Mouse (Mus musculus) liver, embryonic 16.5 days (tissue): ENCODE measurements around the gene Fosb. TPM values are rescaled to one million over a fixed set of nuclear protein-coding genes. Genes with fewer than 3 reads are reported as not detected.

Experiments
- ATAC-seq: fragments of 200-750 bp; cut with Nextera tagmentation; 2 replicates; pipeline ENCODE4 v1.8.0; 2017; ENCODE audit warnings: low read depth, mild to moderate bottlenecking, moderate number of reproducible peaks, moderate library complexity
- H3K27ac ChIP-seq: fragments of 300-500 bp; sonication (generic); 2 replicates; pipeline ENCODE4 v1.5.1; 2014; ENCODE audit warnings: mild to moderate bottlenecking, low read length
- H3K27me3 ChIP-seq: fragments of 300-500 bp; sonication (generic); 2 replicates; pipeline ENCODE4 v1.6.1; 2014; ENCODE audit warnings: low read depth, low read length, mixed read lengths; ENCODE audit not compliant: control insufficient read depth, insufficient read depth
- H3K36me3 ChIP-seq: fragments of 300-500 bp; sonication (generic); 2 replicates; pipeline ENCODE4 v1.6.1; 2014; ENCODE audit warnings: mild to moderate bottlenecking; ENCODE audit not compliant: control insufficient read depth, insufficient read depth
- H3K4me1 ChIP-seq: fragments of 300-500 bp; sonication (generic); 2 replicates; pipeline ENCODE4 v1.6.1; 2014; ENCODE audit warnings: low read depth, low read length, mixed read lengths; ENCODE audit not compliant: control insufficient read depth
- H3K4me2 ChIP-seq: fragments of 300-500 bp; sonication (generic); 2 replicates; pipeline ENCODE4 v1.6.1; 2014; ENCODE audit warnings: low read depth, low read length, mixed read lengths
- H3K4me3 ChIP-seq: fragments of 300-500 bp; sonication (generic); 2 replicates; pipeline ENCODE4 v1.5.1; 2014; ENCODE audit warnings: low read depth, mild to moderate bottlenecking, low read length
- H3K9ac ChIP-seq: fragments of 300-500 bp; sonication (generic); 2 replicates; pipeline ENCODE4 v1.6.1; 2014; ENCODE audit warnings: low read depth, low read length
- H3K9me3 ChIP-seq: fragments of 300-500 bp; sonication (generic); replicated peaks from 2 replicates; pipeline ENCODE4 v1.6.1; 2016; ENCODE audit warnings: low read length; ENCODE audit not compliant: control insufficient read depth
- WGBS: fragments of 180-500 bp; shearing (Covaris S2); extraction: QIAGEN DNeasy Blood & Tissue Kit; methylation state at CpG from one replicate; pipeline ENCODE4 v1.1.7; 2014; ENCODE audit not compliant: insufficient replicate concordance; 5-methylcytosine and 5-hydroxymethylcytosine counted together
- polyA plus RNA-seq: library from polyadenylated mRNA; unstranded; fragments of >200 nt; fragmentation: Nextera tagmentation; extraction: Ambion mirVana; gene quantifications from 2 replicates; pipeline ENCODE4 v1.2.1, GENCODE M21; 2015

The Fosb gene
- polyA plus RNA-seq, 1 experiment from 2014 or later: not detected

GRCm38 (mm10) chr7:19344938-19345471, 35.2 kb upstream of the Fosb start:
- Histone ChIP-seq H3K4me1 (peaks cover 21% of the 10 kb centered on the region), H3K27ac (peak overlapping the region; percentile 56; the same call in 1 of the 2 replicates), H3K4me3 (peak overlapping the region; percentile 78), H3K4me2 (peak overlapping the region; percentile 87), H3K36me3 (no peaks in the 10 kb centered on the region), H3K9me3 (no peaks in the 10 kb centered on the region), H3K9ac (peak overlapping the region; percentile 64), H3K27me3 (peaks cover 21% of the 10 kb centered on the region)
- WGBS: under 1% methylated on average over 31 of the region's 31 CpGs
- peak; percentile 95 for ATAC-seq

- H3K4me2 ChIP-seq: peak within 1 kb of the TSS; percentile 87
- H3K9me3 ChIP-seq: no peaks in the 10 kb centered on the region
- no peak for ATAC-seq
- no peaks in the 10 kb centered on the region for H3K36me3 ChIP-seq
- H3K27me3 ChIP-seq: peaks cover 23% of the 10 kb centered on the region
- WGBS: 16% methylated on average over 12 of the region's 12 CpGs
- peaks cover 21% of the 10 kb centered on the region for H3K4me1 ChIP-seq
- H3K27ac ChIP-seq: peak within 1 kb of the TSS; percentile 56; the same call in 1 of the 2 replicates
- peak within 1 kb of the TSS; percentile 78 for H3K4me3 ChIP-seq
- peak within 1 kb of the TSS; percentile 64 for H3K9ac ChIP-seq
Observed at GRCm38 (mm10) chr7:19344237-19344847, 34.5 kb upstream of the Fosb start, which contains the start of gene Ercc1. Ercc1 (plus strand) TSS chr7:19344778.

DNA sequence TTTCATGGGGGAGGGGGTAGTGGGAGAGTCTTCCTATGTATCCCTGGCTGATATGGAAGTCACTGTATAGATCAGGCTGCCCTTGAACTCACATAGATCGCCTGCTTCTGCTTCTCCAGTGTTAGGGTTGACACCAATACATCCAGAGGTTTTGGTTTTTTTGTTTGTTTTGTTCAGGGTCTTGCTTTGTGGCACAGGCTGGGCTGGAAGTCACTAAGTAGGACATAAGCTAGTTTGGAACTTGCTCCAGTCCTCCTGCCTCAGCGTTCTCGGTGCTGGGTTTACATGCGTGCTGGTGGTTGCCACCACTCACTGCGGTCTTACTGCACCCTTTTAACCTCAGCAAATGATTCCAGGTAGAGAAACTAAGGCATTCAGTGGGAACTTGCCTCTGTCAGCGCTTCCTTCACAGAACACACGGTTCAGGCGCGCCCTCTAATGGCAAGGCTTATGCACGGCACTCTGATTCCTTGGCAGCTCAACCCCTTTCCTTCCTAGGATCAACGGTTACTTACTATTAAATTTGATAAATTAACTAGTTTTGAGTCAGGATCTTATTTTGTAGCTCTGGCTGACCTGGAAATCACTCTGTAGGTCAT, 33.5 kb upstream of the Fosb start:
- Histone ChIP-seq H3K9me3 (no peaks in the 10 kb centered on the region), H3K27ac (no peak overlapping the region), H3K4me1 (peaks cover 21% of the 10 kb centered on the region), H3K9ac (no peak overlapping the region), H3K4me3 (no peak overlapping the region), H3K4me2 (no peak overlapping the region), H3K36me3 (no peaks in the 10 kb centered on the region), H3K27me3 (peaks cover 24% of the 10 kb centered on the region)
- under 1% methylated on average over 11 of the region's 11 CpGs for WGBS
- no peak for ATAC-seq

DNA sequence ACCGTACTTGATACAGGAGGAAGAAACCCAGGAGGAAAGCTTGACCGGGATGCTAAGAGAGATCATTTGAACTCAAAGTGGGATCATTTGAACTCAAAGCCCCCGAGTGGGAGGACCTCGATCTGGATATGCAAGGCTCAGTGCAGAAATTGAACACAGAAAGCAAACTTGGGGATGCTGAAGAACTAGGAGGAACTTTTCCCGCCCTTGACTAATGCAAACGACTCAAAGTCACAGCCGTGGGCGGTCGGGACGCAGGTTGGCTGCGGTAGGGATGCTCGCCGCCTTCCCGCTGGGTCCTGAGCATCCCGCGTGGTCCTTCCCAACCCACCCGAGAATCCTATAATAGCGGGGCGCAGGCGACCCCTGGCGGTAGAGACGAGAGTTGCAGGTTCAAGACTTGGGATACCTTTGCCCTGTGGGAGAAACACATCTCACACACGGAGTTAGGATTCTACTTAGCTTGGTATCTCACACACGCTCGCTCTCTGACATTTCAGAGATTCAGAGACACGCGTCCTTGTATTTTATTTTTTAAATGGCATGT, 32.7 kb upstream of the Fosb start:
- no peaks in the 10 kb centered on the region for H3K36me3 ChIP-seq
- H3K9me3 ChIP-seq: no peaks in the 10 kb centered on the region
- ATAC-seq: no peak
- no peak overlapping the region for H3K9ac ChIP-seq
- H3K4me3 ChIP-seq: peak overlapping the region; percentile 35; the same call in 1 of the 2 replicates
- WGBS: under 1% methylated on average over 27 of the region's 27 CpGs
- peaks cover 24% of the 10 kb centered on the region for H3K27me3 ChIP-seq
- peak overlapping the region; percentile 8; the same call in 1 of the 2 replicates for H3K4me2 ChIP-seq
- H3K4me1 ChIP-seq: peaks cover 23% of the 10 kb centered on the region
- H3K27ac ChIP-seq: no peak overlapping the region

GRCm38 (mm10) chr7:19341761-19342409, 32.0 kb upstream of the Fosb start:
- H3K36me3 ChIP-seq: no peaks in the 10 kb centered on the region
- peak overlapping the region; percentile 19; the same call in 1 of the 2 replicates for H3K4me2 ChIP-seq
- peak overlapping the region; percentile 35 for H3K4me3 ChIP-seq
- H3K27me3 ChIP-seq: peaks cover 24% of the 10 kb centered on the region
- H3K9ac ChIP-seq: no peak overlapping the region
- H3K4me1 ChIP-seq: peaks cover 23% of the 10 kb centered on the region
- ATAC-seq: no peak
- no peaks in the 10 kb centered on the region for H3K9me3 ChIP-seq
- no peak overlapping the region for H3K27ac ChIP-seq
- 2% methylated on average over 41 of the region's 41 CpGs for WGBS

- H3K9ac ChIP-seq: no peak overlapping the region
- H3K4me2 ChIP-seq: no peak overlapping the region
- no peaks in the 10 kb centered on the region for H3K36me3 ChIP-seq
- peaks cover 23% of the 10 kb centered on the region for H3K4me1 ChIP-seq
- H3K27ac ChIP-seq: no peak overlapping the region
- peaks cover 24% of the 10 kb centered on the region for H3K27me3 ChIP-seq
- WGBS: 22% methylated on average over 10 of the region's 10 CpGs
- H3K4me3 ChIP-seq: no peak overlapping the region
- H3K9me3 ChIP-seq: no peaks in the 10 kb centered on the region
- no peak for ATAC-seq
Observed at GRCm38 (mm10) chr7:19341250-19341649, 31.4 kb upstream of the Fosb start.

- Histone ChIP-seq H3K9ac (no peak overlapping the region), H3K36me3 (no peaks in the 10 kb centered on the region), H3K4me1 (peaks cover 11% of the 10 kb centered on the region), H3K9me3 (no peaks in the 10 kb centered on the region), H3K27ac (no peak overlapping the region), H3K27me3 (peaks cover 24% of the 10 kb centered on the region), H3K4me2 (no peak overlapping the region), H3K4me3 (no peak overlapping the region)
- no peak for ATAC-seq
- 48% methylated on average over 7 of the region's 7 CpGs for WGBS
Observed at GRCm38 (mm10) chr7:19338596-19338995, 28.7 kb upstream of the Fosb start.

GRCm38 (mm10) chr7:19338060-19338459, 28.2 kb upstream of the Fosb start:
- peaks cover 11% of the 10 kb centered on the region for H3K4me1 ChIP-seq
- ATAC-seq: 0 out of 2 replicates have a peak, but pooled peaks have one; percentile 17
- H3K27ac ChIP-seq: no peak overlapping the region
- H3K4me2 ChIP-seq: no peak overlapping the region
- H3K4me3 ChIP-seq: no peak overlapping the region
- peaks cover 24% of the 10 kb centered on the region for H3K27me3 ChIP-seq
- H3K9me3 ChIP-seq: no peaks in the 10 kb centered on the region
- 39% methylated on average over 2 of the region's 2 CpGs for WGBS
- H3K9ac ChIP-seq: no peak overlapping the region
- H3K36me3 ChIP-seq: no peaks in the 10 kb centered on the region
